Mouse (Mus musculus): ENCODE results near the gene Gm29609.
"Not testable (repeated sequence)": the region's sequence is repeated elsewhere in the genome, so short reads cannot be mapped to it uniquely, and the experiment has no call there.

The Gm29609 gene

DNA sequence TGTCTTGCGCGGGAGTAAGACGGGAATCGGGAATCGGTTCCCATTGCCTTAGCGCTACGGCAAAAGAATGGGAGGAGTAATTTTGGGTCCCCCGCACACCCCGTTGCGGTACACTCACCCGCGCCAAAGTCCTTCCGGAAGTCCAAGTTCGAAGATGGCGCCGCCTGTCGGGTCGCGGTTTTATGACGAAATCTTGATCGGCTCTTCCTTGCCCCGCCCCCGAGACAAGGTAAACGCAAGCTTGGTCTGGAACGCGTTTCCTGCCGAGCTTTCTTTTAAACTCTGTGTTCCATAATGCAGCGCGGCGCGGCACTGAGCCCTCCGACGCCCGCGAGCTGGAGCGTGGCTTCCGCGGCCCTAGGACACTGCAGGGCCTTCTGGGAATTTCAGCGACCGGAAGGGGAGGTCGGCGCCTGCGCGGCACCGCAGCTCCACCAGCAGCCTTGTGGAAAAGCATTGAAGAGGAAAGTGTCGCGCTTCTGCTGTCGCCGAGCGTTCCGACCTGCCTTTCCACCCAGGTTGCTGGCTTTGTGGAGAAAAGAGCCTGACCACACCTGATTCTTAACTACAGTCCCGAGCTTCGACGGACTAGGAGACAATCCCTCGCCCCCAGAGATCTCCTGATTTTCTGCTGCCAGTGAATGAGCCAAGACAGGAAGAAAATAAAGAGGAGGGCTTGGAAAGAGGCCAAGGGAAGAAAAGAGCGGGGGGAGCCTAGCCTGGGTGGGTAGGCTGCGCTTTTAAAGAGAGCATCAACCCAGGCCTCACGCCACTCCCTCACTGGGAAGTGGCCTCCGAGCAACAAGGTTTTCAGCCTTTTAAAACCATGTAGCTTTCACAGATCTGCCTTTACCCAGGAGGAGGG lies at the start of gene Gm29609, which contains the start of gene Gtf3c2:
Gene Gm29609 (minus strand): TSS at position 146 of the 865 bp plus-strand sequence.
Gene Gtf3c2 (minus strand): TSS at position 379 of the 865 bp plus-strand sequence.
- peak; percentile 97 for DNase-seq

- DNase-seq, result no peak
Measured at GRCm38 (mm10) chr5:31226641-31227040, 46.9 kb upstream of the Gm29609 start.

- peak in 1 of 2 experiments; percentile 17 for DNase-seq
Measured at GRCm38 (mm10) chr5:31222696-31223095, 43.0 kb upstream of the Gm29609 start.

- DNase-seq, result peak; percentile 12 to 47
Measured at GRCm38 (mm10) chr5:31221304-31221945, 41.7 kb upstream of the Gm29609 start.

GRCm38 (mm10) chr5:31220448-31221303 lies 41.0 kb upstream of the Gm29609 start, which contains the start of gene Ppm1g:
TSS of gene Ppm1g (minus strand) at chr5:31220687.
- DNase-seq, result peak; percentile 96 to 99

- no peak for DNase-seq
Measured at GRCm38 (mm10) chr5:31219911-31220447, 40.3 kb upstream of the Gm29609 start.

- DNase-seq, result no peak
Measured at GRCm38 (mm10) chr5:31219474-31219873, 39.8 kb upstream of the Gm29609 start.

DNA sequence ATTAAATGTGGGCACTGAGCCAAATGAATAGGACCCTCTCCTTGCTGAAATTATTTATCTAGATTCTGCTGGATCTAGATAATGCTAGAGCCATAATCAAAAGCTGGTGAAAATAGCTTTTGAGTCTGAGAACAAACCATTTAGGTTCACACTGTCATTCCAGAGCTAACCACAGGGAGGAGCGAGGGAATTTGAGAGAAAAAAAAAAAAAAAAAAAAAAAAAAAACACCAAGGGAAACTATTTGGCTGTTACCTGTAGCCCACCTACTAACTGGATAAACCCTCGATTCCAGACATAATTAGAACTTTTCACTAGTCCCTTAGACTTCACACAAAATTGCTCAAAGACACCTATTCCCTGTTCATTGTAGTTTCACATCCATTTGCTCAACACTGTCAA lies 39.4 kb upstream of the Gm29609 start:
- DNase-seq, result peak in 1 of 2 experiments; percentile 34

- no peak for DNase-seq
Measured at GRCm38 (mm10) chr5:31218294-31218693, 38.6 kb upstream of the Gm29609 start.

DNA sequence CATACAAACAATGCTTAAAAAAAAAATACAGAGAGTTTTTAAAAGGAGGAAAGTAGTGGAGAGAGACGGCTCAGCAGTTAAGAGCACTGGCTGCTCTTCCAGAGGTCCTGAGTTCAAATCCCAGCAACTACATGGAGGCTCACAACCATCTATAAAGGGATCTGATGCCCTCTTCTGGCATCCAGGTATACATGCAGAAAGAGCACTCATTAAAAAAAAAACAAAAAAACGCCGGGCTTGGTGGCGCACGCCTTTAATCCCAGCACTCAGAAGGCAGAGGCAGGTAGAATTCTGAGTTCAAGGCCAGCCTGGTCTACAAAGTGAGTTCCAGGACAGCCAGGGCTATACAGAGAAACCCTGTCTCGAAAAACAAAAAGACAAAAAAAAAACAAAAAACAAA lies 36.8 kb upstream of the Gm29609 start:
- not testable (repeated sequence) for DNase-seq

GRCm38 (mm10) chr5:31204421-31204820 lies 24.7 kb upstream of the Gm29609 start:
- DNase-seq, result no peak

- no peak for DNase-seq
Measured at GRCm38 (mm10) chr5:31203866-31204265, 24.2 kb upstream of the Gm29609 start.

- peak in 1 of 2 experiments; percentile 26 for DNase-seq
Measured at GRCm38 (mm10) chr5:31202933-31203332, 23.2 kb upstream of the Gm29609 start.

- peak; percentile 94 to 95 for DNase-seq
Measured at GRCm38 (mm10) chr5:31201742-31202590, 22.3 kb upstream of the Gm29609 start, which contains the start of gene Zfp513. TSS of gene Zfp513 (minus strand) at chr5:31202303.

- DNase-seq, result no peak
Measured at GRCm38 (mm10) chr5:31201042-31201741, 21.5 kb upstream of the Gm29609 start.

DNA sequence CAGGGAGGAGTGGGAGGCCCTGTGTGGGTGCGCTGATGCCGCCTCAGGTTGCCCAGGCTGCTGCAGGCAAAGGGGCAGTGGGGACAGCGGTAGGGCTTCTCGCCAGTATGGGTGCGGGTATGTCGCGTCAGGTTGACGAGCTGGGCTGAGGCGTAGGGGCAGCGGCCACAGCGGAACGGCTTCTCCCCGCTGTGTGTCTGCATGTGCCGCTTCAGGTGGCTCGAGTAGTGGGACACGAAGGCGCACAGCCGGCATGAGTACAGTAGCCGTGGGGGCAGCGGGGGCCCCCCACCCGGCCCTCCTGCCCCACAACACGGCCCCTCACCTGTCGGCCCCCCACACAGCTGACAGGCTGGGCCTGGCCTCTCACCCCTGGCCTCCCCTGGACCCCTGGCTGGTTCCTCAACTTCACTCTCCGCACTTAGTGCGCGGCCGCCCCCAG lies 20.6 kb upstream of the Gm29609 start:
- peak; percentile 36 to 54 for DNase-seq

GRCm38 (mm10) chr5:31199893-31200292 lies 20.2 kb upstream of the Gm29609 start:
- DNase-seq, result no peak

DNA sequence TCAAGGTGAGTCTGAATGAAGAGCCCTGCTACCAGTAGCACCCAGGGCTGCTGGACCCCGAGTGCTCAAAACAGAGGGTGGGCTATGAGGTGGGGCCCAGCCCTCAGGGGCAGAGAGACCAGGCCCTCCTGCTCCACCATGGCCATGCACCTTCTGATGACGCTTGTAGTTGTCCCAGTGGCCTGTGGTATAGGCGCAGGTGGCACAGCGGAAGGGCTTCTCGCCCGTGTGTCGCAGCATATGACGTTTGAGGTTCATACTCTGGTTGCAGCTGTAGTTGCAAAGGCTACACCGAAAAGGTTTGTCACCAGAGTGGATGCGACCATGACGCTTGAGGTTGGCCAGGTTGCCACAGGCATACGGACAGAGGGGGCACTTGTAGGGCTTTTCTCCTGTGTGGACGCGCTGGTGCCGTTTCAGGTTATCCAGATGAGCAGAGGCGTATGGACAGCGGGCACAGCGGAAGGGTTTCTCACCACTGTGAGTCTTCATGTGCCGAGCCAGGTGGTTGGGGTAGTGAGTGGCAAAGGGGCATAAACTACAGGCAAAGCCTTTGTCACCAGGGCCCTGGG lies 19.7 kb upstream of the Gm29609 start:
- peak in 1 of 2 experiments; percentile 42 for DNase-seq

DNA sequence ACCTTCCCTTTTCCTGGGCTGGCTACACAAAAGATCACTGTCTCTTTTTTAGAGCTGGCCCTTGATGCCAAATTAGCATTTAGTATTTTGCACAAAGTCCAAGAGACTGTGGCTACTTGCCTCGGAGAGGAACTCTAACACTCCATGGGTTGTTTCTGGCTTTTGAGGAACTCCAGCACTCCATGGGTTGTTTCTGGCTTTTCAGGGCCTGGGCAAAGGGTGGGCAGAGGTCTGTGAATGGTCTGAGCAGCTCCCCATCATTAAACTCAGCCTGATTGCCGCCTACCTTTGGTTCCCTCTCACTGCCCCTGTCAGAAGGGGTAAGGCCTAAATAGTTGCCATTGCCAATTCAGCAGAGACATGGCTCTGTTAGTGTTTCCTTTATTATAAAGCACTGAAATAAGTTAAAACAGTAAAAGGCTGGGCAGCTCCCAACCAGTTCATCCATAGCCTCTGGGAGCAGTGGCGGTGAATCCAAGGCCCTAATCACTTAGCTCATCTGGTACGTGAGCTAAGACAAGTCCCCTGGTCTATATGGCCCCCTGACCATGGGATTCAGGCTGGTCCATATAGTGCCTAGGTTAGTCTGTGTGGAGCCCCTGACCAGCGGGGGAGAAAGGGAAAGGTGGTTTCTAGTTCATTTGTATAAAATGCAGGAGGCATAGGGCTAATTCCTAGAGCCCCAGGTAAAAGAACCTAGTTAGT lies 19.1 kb upstream of the Gm29609 start:
- no peak for DNase-seq

GRCm38 (mm10) chr5:31198170-31198569 lies 18.5 kb upstream of the Gm29609 start:
- peak in 1 of 2 experiments; percentile 24 for DNase-seq
